Mouse (Mus musculus): ENCODE data around the gene Atp6v0a4. TPM values are rescaled to one million over a fixed set of nuclear protein-coding genes. Genes with fewer than 3 reads are reported as not detected.

Atp6v0a4 gene
- total RNA-seq, 1 experiment, result 2.7 TPM

GRCm38 (mm10) chr6:38160556-38160955 lies 36.2 kb upstream of the Atp6v0a4 start:
- Histone ChIP-seq H3K9me3 (ENCODE audit: control insufficient read depth, insufficient read depth, low read depth, low read length) (no peaks in the 10 kb centered on the region), H3K4me1 (ENCODE audit: control insufficient read depth in 2 of 2, insufficient read depth in 2 of 2, low read length in 2 of 2, poor library complexity in 1 of 2) (peaks cover 0 to 14% of the 10 kb centered on the region in 2 experiments; a peak in 1 of 4 replicates), H3K27ac (ENCODE audit: insufficient read depth, low read depth, low read length, poor library complexity, severe bottlenecking) (no peak overlapping the region), H3K4me3 (ENCODE audit: insufficient read depth in 1 of 2, low read depth in 1 of 2, low read length in 2 of 2, poor library complexity in 1 of 2, severe bottlenecking in 1 of 2) (no peak overlapping the region), H3K36me3 (ENCODE audit: control insufficient read depth, insufficient read depth, low read length, poor library complexity, severe bottlenecking) (no peaks in the 10 kb centered on the region), H3K9ac (ENCODE audit: insufficient read depth, low read depth, low read length, poor library complexity, severe bottlenecking) (no peak overlapping the region)
- no peak for DNase-seq (ENCODE audit: low read depth, low spot score)
- in situ Hi-C loops (cut with MboI; ENCODE audit: low sequenced_read_pairs in 2 of 2, unreplicated experiment in 2 of 2), result no loop called here
- no peak for TF ChIP-seq HCFC1 (IDR thresholded peaks at IDR 0.05; ENCODE audit: borderline replicate concordance, insufficient read depth, low read length)
- TF ChIP-seq CHD2 (IDR thresholded peaks at IDR 0.05; ENCODE audit: low read depth, low read length), result no peak
- TF ChIP-seq MAFK (IDR thresholded peaks at IDR 0.05; ENCODE audit: insufficient read depth, low read depth, low read length), result no peak
- TF ChIP-seq ZC3H11A (IDR thresholded peaks at IDR 0.05; ENCODE audit: borderline replicate concordance, low read depth, low read length), result no peak
- no peak for TF ChIP-seq ZNF384 (IDR thresholded peaks at IDR 0.05; ENCODE audit: low read depth, low read length)

- Histone ChIP-seq H3K36me3 (ENCODE audit: control insufficient read depth, insufficient read depth, low read length, poor library complexity, severe bottlenecking) (no peaks in the 10 kb centered on the region), H3K4me1 (ENCODE audit: control insufficient read depth in 2 of 2, insufficient read depth in 2 of 2, low read length in 2 of 2, poor library complexity in 1 of 2) (peaks cover 0 to 14% of the 10 kb centered on the region in 2 experiments; a peak in 1 of 4 replicates), H3K27ac (ENCODE audit: insufficient read depth, low read depth, low read length, poor library complexity, severe bottlenecking) (no peak overlapping the region), H3K9ac (ENCODE audit: insufficient read depth, low read depth, low read length, poor library complexity, severe bottlenecking) (no peak overlapping the region), H3K4me3 (ENCODE audit: insufficient read depth in 1 of 2, low read depth in 1 of 2, low read length in 2 of 2, poor library complexity in 1 of 2, severe bottlenecking in 1 of 2) (no peak overlapping the region), H3K9me3 (ENCODE audit: control insufficient read depth, insufficient read depth, low read depth, low read length) (no peaks in the 10 kb centered on the region)
- peak; percentile 70 for DNase-seq (ENCODE audit: low read depth, low spot score)
- TF ChIP-seq ZNF384 (IDR thresholded peaks at IDR 0.05; ENCODE audit: low read depth, low read length) (no peak), ZC3H11A (IDR thresholded peaks at IDR 0.05; ENCODE audit: borderline replicate concordance, low read depth, low read length) (peak; percentile 71; the same call in 1 of the 2 replicates)
- in situ Hi-C loops (cut with MboI; ENCODE audit: low sequenced_read_pairs in 2 of 2, unreplicated experiment in 2 of 2), result no loop called here
Measured at GRCm38 (mm10) chr6:38160102-38160501, 35.7 kb upstream of the Atp6v0a4 start.

- Histone ChIP-seq H3K4me1 (ENCODE audit: control insufficient read depth in 2 of 2, insufficient read depth in 2 of 2, low read length in 2 of 2, poor library complexity in 1 of 2) (peaks cover 0 to 14% of the 10 kb centered on the region in 2 experiments; a peak in 1 of 4 replicates), H3K4me3 (ENCODE audit: insufficient read depth in 1 of 2, low read depth in 1 of 2, low read length in 2 of 2, poor library complexity in 1 of 2, severe bottlenecking in 1 of 2) (no peak overlapping the region), H3K27ac (ENCODE audit: insufficient read depth, low read depth, low read length, poor library complexity, severe bottlenecking) (no peak overlapping the region), H3K9ac (ENCODE audit: insufficient read depth, low read depth, low read length, poor library complexity, severe bottlenecking) (no peak overlapping the region), H3K36me3 (ENCODE audit: control insufficient read depth, insufficient read depth, low read length, poor library complexity, severe bottlenecking) (no peaks in the 10 kb centered on the region), H3K9me3 (ENCODE audit: control insufficient read depth, insufficient read depth, low read depth, low read length) (no peaks in the 10 kb centered on the region)
- DNase-seq (ENCODE audit: low read depth, low spot score), result no peak
- TF ChIP-seq MAFK (IDR thresholded peaks at IDR 0.05; ENCODE audit: insufficient read depth, low read depth, low read length) (no peak), ZC3H11A (IDR thresholded peaks at IDR 0.05; ENCODE audit: borderline replicate concordance, low read depth, low read length) (no peak), HCFC1 (IDR thresholded peaks at IDR 0.05; ENCODE audit: borderline replicate concordance, insufficient read depth, low read length) (no peak), CHD2 (IDR thresholded peaks at IDR 0.05; ENCODE audit: low read depth, low read length) (no peak), ZNF384 (IDR thresholded peaks at IDR 0.05; ENCODE audit: low read depth, low read length) (no peak)
- in situ Hi-C loops (cut with MboI; ENCODE audit: low sequenced_read_pairs in 2 of 2, unreplicated experiment in 2 of 2), result no loop called here
Measured at GRCm38 (mm10) chr6:38159576-38159975, 35.2 kb upstream of the Atp6v0a4 start.

- DNase-seq (ENCODE audit: low read depth, low spot score), result no peak
- Histone ChIP-seq H3K36me3 (ENCODE audit: control insufficient read depth, insufficient read depth, low read length, poor library complexity, severe bottlenecking) (no peaks in the 10 kb centered on the region), H3K27ac (ENCODE audit: insufficient read depth, low read depth, low read length, poor library complexity, severe bottlenecking) (no peak overlapping the region), H3K9ac (ENCODE audit: insufficient read depth, low read depth, low read length, poor library complexity, severe bottlenecking) (no peak overlapping the region), H3K4me1 (ENCODE audit: control insufficient read depth in 2 of 2, insufficient read depth in 2 of 2, low read length in 2 of 2, poor library complexity in 1 of 2) (peaks cover 0 to 14% of the 10 kb centered on the region in 2 experiments; a peak in 1 of 4 replicates), H3K4me3 (ENCODE audit: insufficient read depth in 1 of 2, low read depth in 1 of 2, low read length in 2 of 2, poor library complexity in 1 of 2, severe bottlenecking in 1 of 2) (no peak overlapping the region), H3K9me3 (ENCODE audit: control insufficient read depth, insufficient read depth, low read depth, low read length) (no peaks in the 10 kb centered on the region)
- in situ Hi-C loops (cut with MboI; ENCODE audit: low sequenced_read_pairs in 2 of 2, unreplicated experiment in 2 of 2), result no loop called here
- TF ChIP-seq ZC3H11A (IDR thresholded peaks at IDR 0.05; ENCODE audit: borderline replicate concordance, low read depth, low read length) (no peak), ZNF384 (IDR thresholded peaks at IDR 0.05; ENCODE audit: low read depth, low read length) (no peak), HCFC1 (IDR thresholded peaks at IDR 0.05; ENCODE audit: borderline replicate concordance, insufficient read depth, low read length) (no peak), MAFK (IDR thresholded peaks at IDR 0.05; ENCODE audit: insufficient read depth, low read depth, low read length) (no peak), CHD2 (IDR thresholded peaks at IDR 0.05; ENCODE audit: low read depth, low read length) (no peak)
Measured at GRCm38 (mm10) chr6:38157925-38158324, 33.5 kb upstream of the Atp6v0a4 start.

GRCm38 (mm10) chr6:38156204-38156603 lies 31.8 kb upstream of the Atp6v0a4 start:
- peaks cover 0 to 14% of the 10 kb centered on the region in 2 experiments; a peak in 1 of 4 replicates for H3K4me1 ChIP-seq (ENCODE audit: control insufficient read depth in 2 of 2, insufficient read depth in 2 of 2, low read length in 2 of 2, poor library complexity in 1 of 2)
- no peak for DNase-seq (ENCODE audit: low read depth, low spot score)
- in situ Hi-C loops (cut with MboI; ENCODE audit: low sequenced_read_pairs in 2 of 2, unreplicated experiment in 2 of 2), result no loop called here
- H3K36me3 ChIP-seq (ENCODE audit: control insufficient read depth, insufficient read depth, low read length, poor library complexity, severe bottlenecking), result no peaks in the 10 kb centered on the region
- no peak for TF ChIP-seq HCFC1 (IDR thresholded peaks at IDR 0.05; ENCODE audit: borderline replicate concordance, insufficient read depth, low read length)
- TF ChIP-seq MAFK (IDR thresholded peaks at IDR 0.05; ENCODE audit: insufficient read depth, low read depth, low read length), result no peak
- no peak for TF ChIP-seq ZC3H11A (IDR thresholded peaks at IDR 0.05; ENCODE audit: borderline replicate concordance, low read depth, low read length)
- TF ChIP-seq CHD2 (IDR thresholded peaks at IDR 0.05; ENCODE audit: low read depth, low read length), result no peak
- TF ChIP-seq ZNF384 (IDR thresholded peaks at IDR 0.05; ENCODE audit: low read depth, low read length), result no peak
- no peaks in the 10 kb centered on the region for H3K9me3 ChIP-seq (ENCODE audit: control insufficient read depth, insufficient read depth, low read depth, low read length)
- no peak overlapping the region for H3K4me3 ChIP-seq (ENCODE audit: insufficient read depth in 1 of 2, low read depth in 1 of 2, low read length in 2 of 2, poor library complexity in 1 of 2, severe bottlenecking in 1 of 2)
- no peak overlapping the region for H3K27ac ChIP-seq (ENCODE audit: insufficient read depth, low read depth, low read length, poor library complexity, severe bottlenecking)
- H3K9ac ChIP-seq (ENCODE audit: insufficient read depth, low read depth, low read length, poor library complexity, severe bottlenecking), result no peak overlapping the region

Data from ES-E14 (cell line).